Mouse (Mus musculus): ENCODE measurements around the gene Sptssa.
"Not testable (repeated sequence)": the region's sequence is repeated elsewhere in the genome, so short reads cannot be mapped to it uniquely, and the experiment has no call there.

Sptssa gene

GRCm38 (mm10) chr12:54656396-54657171, at the start of gene Sptssa:
TSS of gene Sptssa (minus strand) at chr12:54656573.
- DNase-seq (ENCODE audit: low read depth, low spot score): peak; percentile 98

GRCm38 (mm10) chr12:54699394-54699793, 43.0 kb upstream of the Sptssa start:
- DNase-seq (ENCODE audit: low read depth, low spot score): no peak

GRCm38 (mm10) chr12:54697791-54698250, 41.4 kb upstream of the Sptssa start:
- no peak for DNase-seq (ENCODE audit: low read depth, low spot score)

- DNase-seq (ENCODE audit: low read depth, low spot score): peak; percentile 83
These were observed 40.7 kb upstream of the Sptssa start for GRCm38 (mm10) chr12:54697003-54697597.

GRCm38 (mm10) chr12:54696242-54697002, 40.0 kb upstream of the Sptssa start:
- DNase-seq (ENCODE audit: low read depth, low spot score): peak; percentile 96

GRCm38 (mm10) chr12:54695511-54696241, 39.3 kb upstream of the Sptssa start, which contains the start of gene Eapp:
TSS of gene Eapp (minus strand) at chr12:54695897.
- DNase-seq (ENCODE audit: low read depth, low spot score): peak; percentile 97

- no peak for DNase-seq (ENCODE audit: low read depth, low spot score)
These were observed 38.6 kb upstream of the Sptssa start for GRCm38 (mm10) chr12:54694847-54695510.

- DNase-seq (ENCODE audit: low read depth, low spot score): no peak
These were observed 32.7 kb upstream of the Sptssa start for GRCm38 (mm10) chr12:54689082-54689481.

GRCm38 (mm10) chr12:54683182-54683581, 26.8 kb upstream of the Sptssa start:
- peak; percentile 29 for DNase-seq (ENCODE audit: low read depth, low spot score)

GRCm38 (mm10) chr12:54676709-54677108, 20.3 kb upstream of the Sptssa start:
- no peak for DNase-seq (ENCODE audit: low read depth, low spot score)

- DNase-seq (ENCODE audit: low read depth, low spot score): no peak
These were observed 19.0 kb upstream of the Sptssa start for GRCm38 (mm10) chr12:54675396-54675795.

GRCm38 (mm10) chr12:54671262-54671661, 14.9 kb upstream of the Sptssa start:
- no peak for DNase-seq (ENCODE audit: low read depth, low spot score)

- no peak for DNase-seq (ENCODE audit: low read depth, low spot score)
These were observed 11.8 kb upstream of the Sptssa start for GRCm38 (mm10) chr12:54668141-54668540.

- DNase-seq (ENCODE audit: low read depth, low spot score): no peak
These were observed 9.2 kb upstream of the Sptssa start for GRCm38 (mm10) chr12:54665526-54665925.

- not testable (repeated sequence) for DNase-seq (ENCODE audit: low read depth, low spot score)
These were observed 5.1 kb upstream of the Sptssa start for GRCm38 (mm10) chr12:54661470-54661869.

- DNase-seq (ENCODE audit: low read depth, low spot score): no peak
These were observed 3.5 kb upstream of the Sptssa start for GRCm38 (mm10) chr12:54659901-54660300.

GRCm38 (mm10) chr12:54658425-54659092, 2.2 kb upstream of the Sptssa start:
- DNase-seq (ENCODE audit: low read depth, low spot score): peak; percentile 73

GRCm38 (mm10) chr12:54657951-54658350, 1.6 kb upstream of the Sptssa start:
- no peak for DNase-seq (ENCODE audit: low read depth, low spot score)

- no peak for DNase-seq (ENCODE audit: low read depth, low spot score)
These were observed 853 bp upstream of the Sptssa start for GRCm38 (mm10) chr12:54657226-54657625.

GRCm38 (mm10) chr12:54656039-54656395, 356 bp downstream of the Sptssa start:
- DNase-seq (ENCODE audit: low read depth, low spot score): no peak

Measured in A20 (cell line).